Mouse (Mus musculus) embryonic facial prominence, embryonic 15.5 days (tissue): ENCODE measurements at regions not wholly inside any gene's neighbourhood (a gene's known extent, or its start where the extent isn't known, plus 50 kb on each side); places are given as distances from the start of the nearest gene placed in this dataset.

Experiments used
- ATAC-seq: fragments of 200-750 bp; cut with Nextera tagmentation; 2 replicates; pipeline ENCODE4 v1.8.0; 2017; ENCODE audit warnings: low read depth, moderate TSS enrichment; ENCODE audit not compliant: insufficient number of reproducible peaks, low FRiP score, low TSS enrichment
- H3K27ac ChIP-seq: fragments of 300-500 bp; sonication (generic); replicated peaks from 2 replicates; pipeline ENCODE4 v1.5.1; 2015; ENCODE audit warnings: mild to moderate bottlenecking, inconsistent platforms
- H3K27me3 ChIP-seq: fragments of 300-500 bp; sonication (generic); 2 replicates; pipeline ENCODE4 v1.6.1; 2015; ENCODE audit warnings: inconsistent platforms
- H3K36me3 ChIP-seq: fragments of 300-500 bp; sonication (generic); 2 replicates; pipeline ENCODE4 v1.6.1; 2015; ENCODE audit warnings: mild to moderate bottlenecking, inconsistent platforms
- H3K4me1 ChIP-seq: fragments of 300-500 bp; sonication (generic); 2 replicates; pipeline ENCODE4 v1.6.1; 2015; ENCODE audit warnings: inconsistent platforms
- H3K4me2 ChIP-seq: fragments of 300-500 bp; sonication (generic); replicated peaks from 2 replicates; pipeline ENCODE4 v1.6.1; 2015; ENCODE audit warnings: mild to moderate bottlenecking, inconsistent platforms
- H3K4me3 ChIP-seq: fragments of 300-500 bp; sonication (generic); replicated peaks from 2 replicates; pipeline ENCODE4 v1.5.1; 2015; ENCODE audit warnings: mild to moderate bottlenecking, inconsistent platforms
- H3K9ac ChIP-seq: fragments of 300-500 bp; sonication (generic); 2 replicates; pipeline ENCODE4 v1.6.1; 2015; ENCODE audit warnings: inconsistent platforms
- H3K9me3 ChIP-seq: fragments of 300-500 bp; sonication (generic); replicated peaks from 2 replicates; pipeline ENCODE4 v1.6.1; 2016; ENCODE audit warnings: inconsistent platforms
- WGBS: fragments of 180-500 bp; shearing (Covaris S2); methylation state at CpG from one replicate; pipeline ENCODE4 v1.1.7; 2015; 5-methylcytosine and 5-hydroxymethylcytosine counted together

GRCm38 (mm10) chr1:163599926-163600890 is 124.8 kb downstream of the Mettl11b start:
- H3K9ac ChIP-seq, result no peak overlapping the region
- no peaks in the 10 kb centered on the region for H3K36me3 ChIP-seq
- no peak overlapping the region for H3K4me2 ChIP-seq
- no peaks in the 10 kb centered on the region for H3K9me3 ChIP-seq
- H3K4me3 ChIP-seq, result no peak overlapping the region
- H3K27ac ChIP-seq, result peak overlapping the region; percentile 23; the same call in 1 of the 2 replicates
- ATAC-seq, result peak; percentile 77
- 41% methylated on average over 7 of the region's 7 CpGs for WGBS
- H3K27me3 ChIP-seq, result no peaks in the 10 kb centered on the region
- peaks cover 2% of the 10 kb centered on the region; the same call in 1 of the 2 replicates for H3K4me1 ChIP-seq

DNA sequence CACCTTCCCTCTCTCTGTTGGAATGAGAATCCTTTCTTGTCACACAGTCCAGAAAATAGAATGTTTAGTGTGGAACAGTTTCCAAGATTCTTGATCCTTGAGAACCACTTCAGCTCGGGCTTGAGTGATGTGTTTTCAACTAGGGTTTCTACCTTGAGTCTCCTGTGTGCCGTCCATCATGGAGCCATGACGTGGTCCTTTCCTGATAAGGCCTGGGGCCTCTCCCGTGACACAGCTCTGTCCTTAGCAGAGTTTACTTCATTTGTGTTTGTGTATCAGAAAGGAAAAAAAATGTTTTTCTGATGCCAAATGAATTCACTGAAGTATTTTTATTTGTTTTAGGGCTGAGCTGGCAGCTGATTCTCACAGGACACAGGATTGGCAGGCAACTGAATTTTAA is 148.6 kb downstream of the Mettl11b start:
- ATAC-seq, result no peak
- no peaks in the 10 kb centered on the region for H3K9me3 ChIP-seq
- no peaks in the 10 kb centered on the region for H3K36me3 ChIP-seq
- H3K4me1 ChIP-seq, result peaks cover 23% of the 10 kb centered on the region
- 68% methylated on average over 4 of the region's 4 CpGs for WGBS
- H3K4me2 ChIP-seq, result no peak overlapping the region
- no peak overlapping the region for H3K4me3 ChIP-seq
- no peak overlapping the region for H3K9ac ChIP-seq
- H3K27ac ChIP-seq, result peak overlapping the region; percentile 13; the same call in 1 of the 2 replicates
- H3K27me3 ChIP-seq, result no peaks in the 10 kb centered on the region

- no peak for ATAC-seq
- Histone ChIP-seq H3K4me3 (no peak overlapping the region), H3K36me3 (no peaks in the 10 kb centered on the region), H3K27ac (no peak overlapping the region), H3K9me3 (no peaks in the 10 kb centered on the region), H3K4me2 (no peak overlapping the region), H3K27me3 (no peaks in the 10 kb centered on the region), H3K4me1 (peaks cover 23% of the 10 kb centered on the region), H3K9ac (no peak overlapping the region)
- whole genome bisulfite sequencing, result 54% methylated on average over 2 of the region's 2 CpGs
Observed at GRCm38 (mm10) chr1:163575593-163575992, 149.4 kb downstream of the Mettl11b start.

- peak overlapping the region; percentile 77 for H3K27ac ChIP-seq
- no peaks in the 10 kb centered on the region for H3K36me3 ChIP-seq
- no peaks in the 10 kb centered on the region for H3K27me3 ChIP-seq
- H3K4me3 ChIP-seq, result no peak overlapping the region
- H3K9me3 ChIP-seq, result no peaks in the 10 kb centered on the region
- peak overlapping the region; percentile 27; the same call in 1 of the 2 replicates for H3K4me2 ChIP-seq
- 29% methylated on average over 16 of the region's 16 CpGs for WGBS
- peaks cover 23% of the 10 kb centered on the region for H3K4me1 ChIP-seq
- H3K9ac ChIP-seq, result no peak overlapping the region
- ATAC-seq, result peak; percentile 87
Observed at GRCm38 (mm10) chr1:163574409-163575161, 150.4 kb downstream of the Mettl11b start.

GRCm38 (mm10) chr1:163573533-163573932 is 151.5 kb downstream of the Mettl11b start:
- peak overlapping the region; percentile 77; the same call in 1 of the 2 replicates for H3K27ac ChIP-seq

GRCm38 (mm10) chr1:163563791-163564190 is 160.3 kb upstream of the Gorab start:
- WGBS, result 56% methylated on average over 1 of the region's 1 CpGs
- no peak overlapping the region for H3K27ac ChIP-seq
- H3K4me1 ChIP-seq, result 0 out of 2 replicates have a peak, but pooled peaks cover 4% of the 10 kb centered on the region
- H3K9ac ChIP-seq, result no peak overlapping the region
- no peak for ATAC-seq
- no peak overlapping the region for H3K4me2 ChIP-seq
- no peak overlapping the region for H3K4me3 ChIP-seq
- no peaks in the 10 kb centered on the region for H3K36me3 ChIP-seq
- H3K27me3 ChIP-seq, result no peaks in the 10 kb centered on the region
- H3K9me3 ChIP-seq, result no peaks in the 10 kb centered on the region

More at GRCm38 (mm10) chr1:163573533-163573932, 151.5 kb downstream of the Mettl11b start:
- no peak for ATAC-seq
- Histone ChIP-seq H3K9me3 (no peaks in the 10 kb centered on the region), H3K36me3 (no peaks in the 10 kb centered on the region), H3K4me3 (no peak overlapping the region), H3K9ac (no peak overlapping the region), H3K4me1 (peaks cover 23% of the 10 kb centered on the region), H3K27me3 (no peaks in the 10 kb centered on the region), H3K4me2 (no peak overlapping the region)
- WGBS, result 100% methylated on average over 1 of the region's 1 CpGs

- 86% methylated on average over 2 of the region's 2 CpGs for WGBS
- Histone ChIP-seq H3K9ac (no peak overlapping the region), H3K4me2 (no peak overlapping the region), H3K9me3 (no peaks in the 10 kb centered on the region), H3K27ac (no peak overlapping the region), H3K4me3 (no peak overlapping the region), H3K36me3 (no peaks in the 10 kb centered on the region), H3K27me3 (no peaks in the 10 kb centered on the region), H3K4me1 (0 out of 2 replicates have a peak, but pooled peaks cover 4% of the 10 kb centered on the region)
- ATAC-seq, result no peak
Observed at GRCm38 (mm10) chr1:163563064-163563463, 159.6 kb upstream of the Gorab start.

- no peak for ATAC-seq
- Histone ChIP-seq H3K4me1 (0 out of 2 replicates have a peak, but pooled peaks cover 4% of the 10 kb centered on the region), H3K9ac (no peak overlapping the region), H3K9me3 (no peaks in the 10 kb centered on the region), H3K36me3 (no peaks in the 10 kb centered on the region), H3K27me3 (no peaks in the 10 kb centered on the region), H3K4me3 (no peak overlapping the region), H3K27ac (no peak overlapping the region), H3K4me2 (no peak overlapping the region)
- WGBS, result 57% methylated on average over 4 of the region's 4 CpGs
Observed at GRCm38 (mm10) chr1:163562166-163562733, 158.8 kb upstream of the Gorab start.

DNA sequence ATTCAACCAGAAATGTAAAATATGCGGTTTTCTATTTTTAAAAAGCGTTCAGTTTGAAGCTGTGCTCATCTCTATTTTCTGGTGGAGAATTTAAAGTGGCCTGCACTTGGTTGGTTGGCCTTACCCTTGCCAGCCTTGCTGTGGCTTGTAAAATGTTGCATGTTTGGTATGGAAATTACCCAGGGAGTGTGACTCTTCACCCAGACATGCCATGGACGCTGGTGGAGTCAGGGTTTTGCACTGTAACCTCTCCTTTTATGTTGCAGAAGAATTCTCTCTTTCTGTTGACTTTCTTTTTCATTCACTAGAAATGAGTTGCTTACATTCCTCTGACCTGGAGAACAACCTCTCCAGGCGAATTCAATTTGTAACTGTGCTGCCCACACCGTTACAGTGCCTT is 157.5 kb upstream of the Gorab start:
- Histone ChIP-seq H3K4me2 (no peak overlapping the region), H3K36me3 (no peaks in the 10 kb centered on the region), H3K27ac (no peak overlapping the region; the same call in 1 of the 2 replicates), H3K9ac (no peak overlapping the region), H3K27me3 (no peaks in the 10 kb centered on the region), H3K4me3 (no peak overlapping the region), H3K9me3 (no peaks in the 10 kb centered on the region), H3K4me1 (0 out of 2 replicates have a peak, but pooled peaks cover 4% of the 10 kb centered on the region)
- ATAC-seq, result no peak
- WGBS, result 40% methylated on average over 5 of the region's 5 CpGs

DNA sequence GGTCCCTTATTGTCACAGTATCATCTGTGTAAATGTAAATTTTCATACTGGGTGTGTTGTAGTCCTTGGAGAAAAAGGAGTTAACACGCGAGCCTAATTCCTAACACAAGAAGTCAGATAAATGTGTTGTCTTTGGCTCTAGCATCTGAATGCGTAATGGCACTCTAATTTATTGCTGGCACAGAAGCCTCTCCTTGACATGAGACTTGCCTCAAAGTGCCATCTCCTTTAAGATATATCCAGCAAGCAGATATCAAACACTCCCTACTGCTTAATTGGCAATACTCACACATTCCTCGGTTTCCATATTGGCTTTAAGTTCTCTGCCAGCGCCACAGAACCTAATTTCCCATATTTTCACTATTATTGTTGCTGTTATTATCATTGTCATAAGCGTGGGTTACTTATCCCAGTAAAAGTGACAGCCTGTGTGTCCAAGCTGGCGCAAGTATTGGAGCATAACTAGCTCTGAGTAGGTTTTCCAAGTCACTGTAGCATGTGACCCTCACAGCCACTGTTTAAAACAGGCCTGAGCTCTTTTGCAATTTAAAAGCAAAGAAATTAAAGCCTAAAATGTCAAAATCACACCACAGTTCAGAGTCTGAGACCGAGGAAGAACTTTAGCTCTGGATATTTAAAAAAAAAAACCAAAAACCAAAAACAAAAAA is 156.9 kb upstream of the Gorab start:
- WGBS, result 83% methylated on average over 8 of the region's 8 CpGs
- Histone ChIP-seq H3K9ac (no peak overlapping the region), H3K9me3 (no peaks in the 10 kb centered on the region), H3K27me3 (no peaks in the 10 kb centered on the region), H3K27ac (no peak overlapping the region; the same call in 1 of the 2 replicates), H3K4me2 (no peak overlapping the region), H3K36me3 (no peaks in the 10 kb centered on the region), H3K4me3 (no peak overlapping the region), H3K4me1 (0 out of 2 replicates have a peak, but pooled peaks cover 4% of the 10 kb centered on the region)
- no peak for ATAC-seq
